Mouse (Mus musculus) bone marrow, adult 2 months (tissue): Measurements from ENCODE around the gene Bahcc1. TPM values are rescaled to one million over a fixed set of nuclear protein-coding genes. Genes with fewer than 3 reads are reported as not detected.

ENCODE experiments used
- H3K27ac ChIP-seq: fragments of 200-500 bp; 2 replicates; pipeline ENCODE4 v1.5.1; 2012; ENCODE audit warnings: low read depth, mild to moderate bottlenecking, control low read depth, inconsistent platforms, low read length; ENCODE audit not compliant: control insufficient read depth, poor library complexity, insufficient read depth
- H3K4me1 ChIP-seq: fragments of 200-500 bp; 2 replicates; pipeline ENCODE4 v1.6.1; 2011; ENCODE audit warnings: low read length; ENCODE audit not compliant: control insufficient read depth, insufficient read depth
- H3K4me3 ChIP-seq: fragments of 200-500 bp; replicated peaks from 2 replicates; pipeline ENCODE3; 2011; ENCODE audit warnings: mild to moderate bottlenecking, low read depth, low read length, control low read depth; ENCODE audit not compliant: control insufficient read depth
- CTCF ChIP-seq: fragments of 200-500 bp; IDR thresholded peaks from 2 replicates; pipeline ENCODE4 v1.5.1; 2011; ENCODE audit warnings: low read length, control low read depth; ENCODE audit not compliant: control insufficient read depth, insufficient read depth
- POLR2A ChIP-seq: fragments of 200-500 bp; IDR thresholded peaks from 2 replicates; pipeline ENCODE4 v1.6.1; 2011; ENCODE audit warnings: low read depth, mild to moderate bottlenecking, control low read depth, low read length, borderline replicate concordance; ENCODE audit not compliant: control insufficient read depth
- WGBS: fragments of 180-500 bp; shearing (Covaris S2); methylation state at CpG from one replicate; pipeline ENCODE4 v1.1.7; 2018; 5-methylcytosine and 5-hydroxymethylcytosine counted together
- polyA plus RNA-seq: library from polyadenylated mRNA; stranded (reverse); fragments of >200 nt; gene quantifications from 2 replicates; pipeline ENCODE4 v1.2.4, GENCODE M21; 2011; ENCODE audit warnings: low replicate concordance; ENCODE audit not compliant: missing spikeins, insufficient read depth, insufficient read length

The Bahcc1 gene
- polyA plus RNA-seq, 1 experiment, result 5.8 TPM

- no peak for TF ChIP-seq CTCF
- no peak for TF ChIP-seq POLR2A
- no peak overlapping the region for H3K4me3 ChIP-seq
- H3K27ac ChIP-seq, result no peak overlapping the region
- no peaks in the 10 kb centered on the region for H3K4me1 ChIP-seq
- WGBS, result 42% methylated on average over 11 of the region's 11 CpGs
Measured at GRCm38 (mm10) chr11:120224488-120225255, 8.1 kb upstream of the Bahcc1 start.

GRCm38 (mm10) chr11:120225256-120226195, 7.2 kb upstream of the Bahcc1 start:
- TF ChIP-seq CTCF (no peak), POLR2A (no peak)
- H3K4me3 ChIP-seq, result no peak overlapping the region
- H3K27ac ChIP-seq, result no peak overlapping the region
- no peaks in the 10 kb centered on the region for H3K4me1 ChIP-seq
- 14% methylated on average over 36 of the region's 36 CpGs for WGBS

GRCm38 (mm10) chr11:120226421-120227280, 6.1 kb upstream of the Bahcc1 start:
- TF ChIP-seq POLR2A (no peak), CTCF (no peak)

GRCm38 (mm10) chr11:120227571-120228051, 5.1 kb upstream of the Bahcc1 start:
- no peaks in the 10 kb centered on the region; the same call in 1 of the 2 replicates for H3K4me1 ChIP-seq
- H3K27ac ChIP-seq, result no peak overlapping the region
- no peak overlapping the region for H3K4me3 ChIP-seq
- WGBS, result 41% methylated on average over 8 of the region's 8 CpGs
- TF ChIP-seq POLR2A (no peak), CTCF (no peak)

More at GRCm38 (mm10) chr11:120226421-120227280, 6.1 kb upstream of the Bahcc1 start:
- no peak overlapping the region for H3K4me3 ChIP-seq
- H3K4me1 ChIP-seq, result no peaks in the 10 kb centered on the region
- WGBS, result 49% methylated on average over 12 of the region's 12 CpGs
- H3K27ac ChIP-seq, result no peak overlapping the region

- Histone ChIP-seq H3K27ac (no peak overlapping the region), H3K4me3 (no peak overlapping the region), H3K4me1 (no peaks in the 10 kb centered on the region; the same call in 1 of the 2 replicates)
- no peak for TF ChIP-seq CTCF
- no peak for TF ChIP-seq POLR2A
- 66% methylated on average over 9 of the region's 9 CpGs for WGBS
Measured at GRCm38 (mm10) chr11:120228116-120228890, 4.4 kb upstream of the Bahcc1 start.

- H3K4me3 ChIP-seq, result no peak overlapping the region
- 68% methylated on average over 7 of the region's 7 CpGs for WGBS
- TF ChIP-seq POLR2A (no peak), CTCF (no peak)
- H3K27ac ChIP-seq, result no peak overlapping the region
- H3K4me1 ChIP-seq, result no peaks in the 10 kb centered on the region; the same call in 1 of the 2 replicates
Measured at GRCm38 (mm10) chr11:120228911-120229437, 3.8 kb upstream of the Bahcc1 start.

- Histone ChIP-seq H3K4me1 (no peaks in the 10 kb centered on the region; the same call in 1 of the 2 replicates), H3K4me3 (peak overlapping the region; percentile 23), H3K27ac (peak overlapping the region; percentile 0; the same call in 1 of the 2 replicates)
- WGBS, result 4% methylated on average over 42 of the region's 42 CpGs
- no peak for TF ChIP-seq POLR2A
- no peak for TF ChIP-seq CTCF
Measured at GRCm38 (mm10) chr11:120229861-120230751, 2.6 kb upstream of the Bahcc1 start.
